Mouse (Mus musculus) midbrain, embryonic 13.5 days (tissue): ENCODE measurements around the gene Six3. TPM values are rescaled to one million over a fixed set of nuclear protein-coding genes. Genes with fewer than 3 reads are reported as not detected.
A peak's percentile ranks its signal among the peaks of the same experiment; 100 is the strongest.

ENCODE experiments used
- ATAC-seq: fragments of 200-750 bp; cut with Nextera tagmentation; 2 replicates; pipeline ENCODE4 v1.8.0; 2017; ENCODE audit warnings: mild to moderate bottlenecking, moderate TSS enrichment, moderate library complexity
- H3K27ac ChIP-seq: fragments of 300-500 bp; sonication (generic); 2 replicates; pipeline ENCODE4 v1.5.1; 2015; ENCODE audit warnings: inconsistent platforms, mild to moderate bottlenecking, moderate library complexity
- H3K27me3 ChIP-seq: fragments of 300-500 bp; sonication (generic); 2 replicates; pipeline ENCODE4 v1.6.1; 2015; ENCODE audit warnings: mild to moderate bottlenecking, inconsistent platforms
- H3K36me3 ChIP-seq: fragments of 300-500 bp; sonication (generic); 2 replicates; pipeline ENCODE4 v1.6.1; 2015; ENCODE audit warnings: mild to moderate bottlenecking, inconsistent platforms
- H3K4me1 ChIP-seq: fragments of 300-500 bp; sonication (generic); replicated peaks from 2 replicates; pipeline ENCODE4 v1.6.1; 2015; ENCODE audit warnings: inconsistent platforms
- H3K4me2 ChIP-seq: fragments of 300-500 bp; sonication (generic); replicated peaks from 2 replicates; pipeline ENCODE4 v1.6.1; 2015; ENCODE audit warnings: moderate library complexity, mild to moderate bottlenecking, inconsistent platforms
- H3K4me3 ChIP-seq: fragments of 300-500 bp; sonication (generic); replicated peaks from 2 replicates; pipeline ENCODE4 v1.5.1; 2015; ENCODE audit warnings: mild to moderate bottlenecking, inconsistent platforms
- H3K9ac ChIP-seq: fragments of 300-500 bp; sonication (generic); replicated peaks from 2 replicates; pipeline ENCODE4 v1.6.1; 2015; ENCODE audit warnings: mild to moderate bottlenecking, inconsistent platforms
- H3K9me3 ChIP-seq: fragments of 300-500 bp; sonication (generic); 2 replicates; pipeline ENCODE4 v1.6.1; 2016; ENCODE audit warnings: mild to moderate bottlenecking, inconsistent platforms
- whole genome bisulfite sequencing: fragments of 180-500 bp; shearing (Covaris S2); methylation state at CpG from one replicate; pipeline ENCODE4 v1.1.7; 2015; 5-methylcytosine and 5-hydroxymethylcytosine counted together
- polyA plus RNA-seq: library from polyadenylated mRNA; unstranded; fragments of >200 nt; fragmentation: Nextera tagmentation; extraction: Ambion mirVana; gene quantifications from 2 replicates; pipeline ENCODE4 v1.2.1, GENCODE M21; 2015

The Six3 gene
- polyA plus RNA-seq, 1 experiment from 2014 or later, result 21.9 TPM

DNA sequence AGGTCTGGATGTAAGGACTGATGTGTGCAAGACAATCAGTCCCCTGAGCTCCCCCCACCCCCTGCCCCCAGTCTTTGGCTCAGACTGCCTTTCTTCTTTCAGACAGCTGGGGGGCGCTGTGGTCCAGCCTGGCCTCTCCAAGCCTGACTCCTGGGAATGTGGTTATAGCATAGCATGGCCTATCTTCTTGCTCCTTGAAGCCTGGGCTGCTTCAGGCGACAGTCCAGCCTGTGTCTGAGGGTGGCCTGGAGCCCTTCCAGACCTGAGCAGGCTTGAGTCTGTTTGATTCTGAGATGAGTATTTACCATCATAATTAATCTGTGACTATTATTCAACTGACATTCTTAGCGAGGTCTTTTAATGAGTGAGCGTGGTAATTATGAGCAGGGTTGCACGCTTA, 17.7 kb downstream of the Six3 start:
- Histone ChIP-seq H3K4me1 (peaks cover 5% of the 10 kb centered on the region; the same call in 1 of the 2 replicates), H3K9me3 (no peaks in the 10 kb centered on the region), H3K9ac (no peak overlapping the region), H3K4me2 (no peak overlapping the region), H3K36me3 (no peaks in the 10 kb centered on the region), H3K27ac (no peak overlapping the region), H3K4me3 (no peak overlapping the region), H3K27me3 (peaks cover 85% of the 10 kb centered on the region)
- 63% methylated on average over 5 of the region's 5 CpGs for whole genome bisulfite sequencing
- ATAC-seq, result no peak

- WGBS, result 1% methylated on average over 13 of the region's 13 CpGs
- H3K4me1 ChIP-seq, result peaks cover 2% of the 10 kb centered on the region; the same call in 1 of the 2 replicates
- no peak overlapping the region for H3K9ac ChIP-seq
- no peak overlapping the region for H3K4me2 ChIP-seq
- no peaks in the 10 kb centered on the region for H3K36me3 ChIP-seq
- ATAC-seq, result no peak
- no peaks in the 10 kb centered on the region for H3K9me3 ChIP-seq
- H3K27me3 ChIP-seq, result peaks cover 73% of the 10 kb centered on the region
- H3K4me3 ChIP-seq, result no peak overlapping the region
- no peak overlapping the region for H3K27ac ChIP-seq
Observed at GRCm38 (mm10) chr17:85633619-85634018, 20.2 kb downstream of the Six3 start.

- Histone ChIP-seq H3K9me3 (no peaks in the 10 kb centered on the region), H3K4me2 (no peak overlapping the region), H3K27ac (no peak overlapping the region), H3K27me3 (peaks cover 63% of the 10 kb centered on the region), H3K36me3 (no peaks in the 10 kb centered on the region), H3K4me1 (no peaks in the 10 kb centered on the region), H3K9ac (no peak overlapping the region), H3K4me3 (no peak overlapping the region)
- WGBS, result 75% methylated on average over 5 of the region's 6 CpGs
- ATAC-seq, result no peak
Observed at GRCm38 (mm10) chr17:85637876-85638275, 24.5 kb downstream of the Six3 start.

DNA sequence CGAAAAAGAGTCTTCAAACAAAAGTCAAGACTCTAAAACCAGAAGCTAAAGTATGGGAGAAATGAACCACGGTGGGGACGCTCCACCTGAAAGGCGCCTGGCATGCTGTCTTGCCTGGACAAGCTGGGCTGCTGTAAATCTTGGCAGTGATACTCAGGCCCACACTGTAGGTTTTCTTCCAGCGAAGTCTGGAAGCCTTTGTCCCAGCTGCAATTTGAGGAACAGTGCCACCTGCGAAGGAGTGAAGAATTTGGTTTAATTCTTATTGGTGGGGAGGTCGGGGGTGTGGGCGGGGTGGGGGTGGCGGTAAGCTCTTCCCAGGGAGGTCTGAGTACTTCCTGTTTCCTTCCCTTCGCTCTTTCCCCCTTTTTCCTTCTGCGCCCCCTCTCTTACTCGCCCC, 31.9 kb downstream of the Six3 start:
- no peaks in the 10 kb centered on the region for H3K9me3 ChIP-seq
- 10% methylated on average over 9 of the region's 12 CpGs for WGBS
- peak; percentile 55 for ATAC-seq
- H3K4me3 ChIP-seq, result peak overlapping the region; percentile 38
- H3K36me3 ChIP-seq, result no peaks in the 10 kb centered on the region
- H3K4me2 ChIP-seq, result peak overlapping the region; percentile 70
- peaks cover 73% of the 10 kb centered on the region for H3K27me3 ChIP-seq
- peaks cover 15% of the 10 kb centered on the region for H3K4me1 ChIP-seq
- peak overlapping the region; percentile 59 for H3K9ac ChIP-seq
- no peak overlapping the region for H3K27ac ChIP-seq

GRCm38 (mm10) chr17:85645718-85646665, 32.6 kb downstream of the Six3 start:
- WGBS, result under 1% methylated on average over 36 of the region's 36 CpGs
- H3K4me2 ChIP-seq, result peak overlapping the region; percentile 70
- ATAC-seq, result peak; percentile 92
- H3K4me3 ChIP-seq, result peak overlapping the region; percentile 38
- H3K27ac ChIP-seq, result no peak overlapping the region
- H3K27me3 ChIP-seq, result peaks cover 72% of the 10 kb centered on the region
- H3K36me3 ChIP-seq, result no peaks in the 10 kb centered on the region
- H3K4me1 ChIP-seq, result peaks cover 15% of the 10 kb centered on the region
- H3K9ac ChIP-seq, result peak overlapping the region; percentile 59
- no peaks in the 10 kb centered on the region for H3K9me3 ChIP-seq

GRCm38 (mm10) chr17:85660016-85660415, 46.6 kb downstream of the Six3 start:
- no peak overlapping the region for H3K4me2 ChIP-seq
- no peaks in the 10 kb centered on the region for H3K9me3 ChIP-seq
- 90% methylated on average over 1 of the region's 1 CpGs for WGBS
- H3K9ac ChIP-seq, result no peak overlapping the region
- H3K4me3 ChIP-seq, result no peak overlapping the region
- H3K27me3 ChIP-seq, result peaks cover 43% of the 10 kb centered on the region
- H3K27ac ChIP-seq, result no peak overlapping the region
- H3K4me1 ChIP-seq, result peaks cover 4% of the 10 kb centered on the region
- no peaks in the 10 kb centered on the region for H3K36me3 ChIP-seq
- no peak for ATAC-seq

DNA sequence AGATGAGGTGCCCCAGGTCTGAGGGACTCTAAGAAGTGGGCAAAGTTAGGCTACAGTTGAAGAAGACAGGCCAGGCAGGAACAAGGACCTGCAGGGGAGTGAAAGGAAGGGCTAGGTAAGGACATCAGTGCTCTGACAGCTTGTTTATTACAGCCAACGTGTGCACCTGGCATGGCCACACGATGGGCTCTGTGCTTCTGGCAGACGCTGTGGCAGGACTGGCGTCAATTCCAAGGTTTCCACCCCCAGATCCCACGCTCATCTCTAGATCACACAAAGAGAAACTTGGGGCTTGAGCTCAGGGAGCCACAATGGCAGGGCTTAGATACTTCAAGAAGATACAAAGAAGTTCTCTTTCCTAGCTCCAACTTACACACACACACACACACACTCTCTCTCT, 48.1 kb downstream of the Six3 start:
- H3K4me2 ChIP-seq, result no peak overlapping the region
- no peaks in the 10 kb centered on the region for H3K36me3 ChIP-seq
- no peak overlapping the region for H3K27ac ChIP-seq
- no peaks in the 10 kb centered on the region for H3K9me3 ChIP-seq
- peaks cover 4% of the 10 kb centered on the region for H3K4me1 ChIP-seq
- H3K27me3 ChIP-seq, result peaks cover 55% of the 10 kb centered on the region
- no peak overlapping the region for H3K4me3 ChIP-seq
- WGBS, result 76% methylated on average over 5 of the region's 5 CpGs
- H3K9ac ChIP-seq, result no peak overlapping the region
- ATAC-seq, result no peak

DNA sequence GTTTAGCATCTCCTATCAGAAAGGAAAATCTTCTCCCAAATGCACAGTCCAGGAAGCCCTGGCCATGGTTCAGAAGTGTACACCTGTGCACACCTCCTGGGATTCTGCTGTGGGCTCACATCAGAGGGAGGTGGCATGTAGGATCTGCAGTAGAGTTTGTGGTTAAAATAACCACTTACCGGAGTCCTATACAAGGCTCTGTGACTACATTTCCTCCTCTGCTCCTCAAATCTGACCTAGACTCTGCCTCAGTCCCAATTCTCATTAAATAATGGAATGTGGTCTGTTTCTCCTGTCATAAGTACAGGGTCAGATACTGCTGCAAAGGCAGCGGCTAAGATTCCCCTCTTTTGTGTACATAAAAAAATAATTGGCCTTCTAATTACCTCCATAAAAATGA, 50.8 kb downstream of the Six3 start:
- H3K27ac ChIP-seq, result no peak overlapping the region
- no peaks in the 10 kb centered on the region for H3K9me3 ChIP-seq
- peak overlapping the region; percentile 47 for H3K4me2 ChIP-seq
- WGBS, result 37% methylated on average over 2 of the region's 2 CpGs
- H3K36me3 ChIP-seq, result no peaks in the 10 kb centered on the region
- no peak for ATAC-seq
- peaks cover 4% of the 10 kb centered on the region for H3K4me1 ChIP-seq
- 0 out of 2 replicates have a peak overlapping the region, but pooled peaks have one; percentile 20 for H3K4me3 ChIP-seq
- no peak overlapping the region for H3K9ac ChIP-seq
- H3K27me3 ChIP-seq, result peaks cover 61% of the 10 kb centered on the region

DNA sequence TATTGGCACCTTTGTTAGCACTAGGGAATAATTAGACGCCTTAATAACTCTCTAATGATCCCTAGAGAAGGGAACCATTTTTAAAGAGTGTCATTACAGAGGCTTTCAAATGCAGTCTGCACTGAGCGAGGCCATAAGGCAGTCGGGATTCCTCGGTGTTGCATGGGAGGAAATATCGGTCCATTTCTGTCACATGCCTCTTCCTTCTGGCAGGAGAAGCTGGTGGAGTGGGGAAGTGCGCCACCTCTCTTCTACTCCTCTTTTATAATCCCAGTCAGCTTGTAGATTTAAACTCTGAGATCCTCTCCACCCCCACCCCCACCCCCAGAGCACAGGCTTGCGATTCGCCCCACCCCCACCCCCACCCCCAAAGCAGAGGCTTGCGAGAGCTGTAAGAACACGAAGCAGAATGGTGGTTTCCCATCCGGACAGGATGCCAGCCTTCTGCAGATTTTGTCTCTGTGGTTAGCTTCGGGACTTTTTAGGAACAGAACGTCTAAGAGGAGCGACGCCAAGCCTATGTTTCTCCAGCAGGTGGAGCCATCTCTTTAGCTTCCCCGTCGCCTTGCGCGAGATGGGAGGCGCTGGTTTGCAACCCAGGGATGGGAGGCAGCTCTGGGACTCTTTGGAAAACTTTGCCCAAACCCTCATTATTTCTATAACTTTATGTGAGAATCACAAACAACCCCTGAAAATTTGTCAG, 51.4 kb downstream of the Six3 start:
- WGBS, result 3% methylated on average over 20 of the region's 20 CpGs
- Histone ChIP-seq H3K27ac (no peak overlapping the region), H3K4me1 (peaks cover 4% of the 10 kb centered on the region), H3K9ac (no peak overlapping the region), H3K27me3 (peaks cover 63% of the 10 kb centered on the region), H3K36me3 (no peaks in the 10 kb centered on the region), H3K4me2 (peak overlapping the region; percentile 47), H3K4me3 (peak overlapping the region; percentile 20), H3K9me3 (no peaks in the 10 kb centered on the region)
- peak; percentile 82 for ATAC-seq

Other genes starting within 250 kb of the Six3 start
- gene Six2, start 74.7 kb downstream of the Six3 start, polyA plus RNA-seq, result 0.30 and 0.31 TPM in 2 replicates